Mouse (Mus musculus) cerebral cortex, adult 2 months (tissue): Measurements from ENCODE around the gene Slc35d1.

Experiments
- WGBS: fragments of 180-500 bp; shearing (Covaris S2); methylation state at CpG from one replicate; pipeline ENCODE4 v1.1.7; 2018; 5-methylcytosine and 5-hydroxymethylcytosine counted together

Slc35d1 gene

GRCm38 (mm10) chr4:103188786-103189640 is 26.0 kb downstream of the Slc35d1 start:
- WGBS: 87% methylated on average over 8 of the region's 8 CpGs

GRCm38 (mm10) chr4:103180300-103180888 is 34.6 kb downstream of the Slc35d1 start:
- 57% methylated on average over 8 of the region's 8 CpGs for WGBS

- 42% methylated on average over 3 of the region's 3 CpGs for WGBS
Measured at GRCm38 (mm10) chr4:103179581-103179980, 35.4 kb downstream of the Slc35d1 start.

GRCm38 (mm10) chr4:103178635-103179318 is 36.2 kb downstream of the Slc35d1 start:
- WGBS: 40% methylated on average over 7 of the region's 7 CpGs

- WGBS: 45% methylated on average over 1 of the region's 1 CpGs
Measured at GRCm38 (mm10) chr4:103177681-103178080, 37.3 kb downstream of the Slc35d1 start.

GRCm38 (mm10) chr4:103174001-103174400 is 41.0 kb downstream of the Slc35d1 start:
- WGBS: 79% methylated on average over 7 of the region's 7 CpGs

GRCm38 (mm10) chr4:103173507-103173906 is 41.5 kb downstream of the Slc35d1 start:
- WGBS: 77% methylated on average over 6 of the region's 6 CpGs

- 49% methylated on average over 3 of the region's 3 CpGs for WGBS
Measured at GRCm38 (mm10) chr4:103171256-103171655, 43.7 kb downstream of the Slc35d1 start.

GRCm38 (mm10) chr4:103166198-103166597 is 48.8 kb downstream of the Slc35d1 start:
- 100% methylated on average over 1 of the region's 1 CpGs for WGBS

- 90% methylated on average over 4 of the region's 4 CpGs for WGBS
Measured at GRCm38 (mm10) chr4:103158781-103159180, 56.2 kb downstream of the Slc35d1 start.

- 89% methylated on average over 5 of the region's 5 CpGs for WGBS
Measured at GRCm38 (mm10) chr4:103151946-103152345, 63.0 kb downstream of the Slc35d1 start.

GRCm38 (mm10) chr4:103146339-103146738 is 68.6 kb downstream of the Slc35d1 start:
- 21% methylated on average over 5 of the region's 5 CpGs for WGBS

GRCm38 (mm10) chr4:103136946-103137345 is 78.0 kb downstream of the Slc35d1 start:
- WGBS: 70% methylated on average over 1 of the region's 1 CpGs

- 82% methylated on average over 4 of the region's 4 CpGs for WGBS
Measured at GRCm38 (mm10) chr4:103126533-103126932, 88.4 kb downstream of the Slc35d1 start.

- WGBS: 51% methylated on average over 2 of the region's 2 CpGs
Measured at GRCm38 (mm10) chr4:103123086-103123485, 91.9 kb downstream of the Slc35d1 start.

GRCm38 (mm10) chr4:103120874-103121389 is 94.0 kb downstream of the Slc35d1 start:
- 79% methylated on average over 9 of the region's 9 CpGs for WGBS
